Comparison of ENCODE assay signal across 7 mouse cellular contexts in the genomic region with DNA sequence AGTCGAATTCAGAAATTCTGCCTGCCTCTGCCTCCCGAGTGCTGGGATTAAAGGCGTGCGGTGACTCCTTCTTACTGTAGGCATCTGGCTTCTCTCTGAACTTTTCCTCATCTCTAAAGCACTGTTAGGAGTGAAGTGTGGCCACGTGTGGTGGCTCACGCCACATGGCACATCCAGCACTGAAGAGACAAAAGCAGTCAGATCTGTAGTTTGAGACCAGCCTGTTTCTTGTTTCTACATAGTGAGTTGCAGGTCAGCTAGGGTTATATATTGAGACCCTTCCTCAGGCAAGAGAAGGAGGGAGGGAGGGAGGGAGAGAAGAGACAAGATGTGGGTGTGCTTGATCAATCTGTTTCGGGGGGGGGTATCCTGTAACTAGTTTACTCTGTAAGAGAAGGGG. TPM values are rescaled to one million over a fixed set of nuclear protein-coding genes. Genes with fewer than 3 reads are reported as not detected.
A peak's percentile ranks its signal among the peaks of the same experiment; 100 is the strongest.
DNase-seq lines count a peak whose midpoint lies in the region; ATAC-seq lines count a peak whose summit lies in the region.

A gene (minus strand): TSS at position 101 of the 400 bp plus-strand sequence.

- DNase-seq in thymus, postnatal 0 days (ENCODE audit: low spot score), result no peak
- DNase-seq in thymus, adult 18-20 months, result no peak
- DNase-seq in forebrain, embryonic 11.5 days (ENCODE audit: low spot score), result no peak
- no peak for DNase-seq in liver, embryonic 11.5 days (ENCODE audit: low spot score)
- no peak for DNase-seq in ovary, postnatal 14 days (ENCODE audit: low spot score)
- DNase-seq in retina, postnatal 1 day, result no peak

- H3K4me3 ChIP-seq in forebrain, embryonic 11.5 days (ENCODE audit: low read depth, low read length), result peak within 1 kb of the TSS; percentile 41
- H3K4me3 ChIP-seq in liver, embryonic 11.5 days (ENCODE audit: low read depth, low read length), result peak within 1 kb of the TSS; percentile 53

- H3K27ac ChIP-seq in forebrain, embryonic 11.5 days (ENCODE audit: low read depth, low read length), result no peak within 1 kb of the TSS
- H3K27ac ChIP-seq in liver, embryonic 11.5 days (ENCODE audit: low read depth, low read length), result no peak within 1 kb of the TSS

- no peak for ATAC-seq in forebrain, embryonic 11.5 days (replicated peaks; ENCODE audit: low FRiP score)
- ATAC-seq in hematopoietic stem cell, adult 5-6 weeks (replicated peaks in 1 of 2; ENCODE audit: insufficient read depth in 1 of 2, low FRiP score in 2 of 2, low TSS enrichment in 1 of 2, low read depth in 1 of 2, poor library complexity in 2 of 2, severe bottlenecking in 2 of 2), result no peak
- ATAC-seq in liver, embryonic 11.5 days (replicated peaks; ENCODE audit: low FRiP score), result no peak

- H3K9ac ChIP-seq in forebrain, embryonic 11.5 days (ENCODE audit: low read length), result peak within 1 kb of the TSS; percentile 33; the same call in 1 of the 2 replicates
- H3K9ac ChIP-seq in liver, embryonic 11.5 days (ENCODE audit: low read depth, low read length), result peak within 1 kb of the TSS; percentile 48

- no peaks in the 10 kb centered on the region for H3K36me3 ChIP-seq in forebrain, embryonic 11.5 days (ENCODE audit: control insufficient read depth, insufficient read depth, low read length)
- H3K36me3 ChIP-seq in liver, embryonic 11.5 days (ENCODE audit: control insufficient read depth, insufficient read depth, low read length), result no peaks in the 10 kb centered on the region

- peak within 1 kb of the TSS; percentile 55 for H3K4me2 ChIP-seq in forebrain, embryonic 11.5 days (ENCODE audit: low read depth, low read length, severe bottlenecking)
- H3K4me2 ChIP-seq in liver, embryonic 11.5 days, result peak within 1 kb of the TSS; percentile 84

- H3K27me3 ChIP-seq in forebrain, embryonic 11.5 days (ENCODE audit: control insufficient read depth, insufficient read depth, low read length), result no peaks in the 10 kb centered on the region
- no peaks in the 10 kb centered on the region for H3K27me3 ChIP-seq in liver, embryonic 11.5 days (replicated peaks; ENCODE audit: control insufficient read depth, insufficient read depth, low read length)

- no peaks in the 10 kb centered on the region for H3K4me1 ChIP-seq in forebrain, embryonic 11.5 days (replicated peaks; ENCODE audit: control insufficient read depth, insufficient read depth, low read length)
- peaks cover 15% of the 10 kb centered on the region for H3K4me1 ChIP-seq in liver, embryonic 11.5 days (replicated peaks; ENCODE audit: control insufficient read depth, insufficient read depth, low read length)

- WGBS in forebrain, embryonic 11.5 days, result 87% methylated on average over 7 of the region's 7 CpGs
- 79% methylated on average over 7 of the region's 7 CpGs for WGBS in liver, embryonic 11.5 days

- no peaks in the 10 kb centered on the region for H3K9me3 ChIP-seq in forebrain, embryonic 11.5 days (ENCODE audit: control insufficient read depth, low read length)
- H3K9me3 ChIP-seq in liver, embryonic 11.5 days (ENCODE audit: control insufficient read depth, low read length), result no peaks in the 10 kb centered on the region

RNA-seq across cellular contexts. Expression of the gene that starts here (rescaled TPM):
- 38.6 and 44.6 TPM in 2 replicates for polyA plus RNA-seq in thymus, postnatal 0 days (2015; fragmentation: Nextera tagmentation; extraction: Ambion mirVana)
- 64.8 and 67.8 TPM in 2 replicates for polyA plus RNA-seq in forebrain, embryonic 11.5 days (2014; fragmentation: Nextera tagmentation; extraction: Ambion mirVana)
- total RNA-seq in hematopoietic stem cell, adult 5-6 weeks (2017), result 40.1 and 44.5 TPM in 2 replicates
- 94.4 and 97.5 TPM in 2 replicates for polyA plus RNA-seq in liver, embryonic 11.5 days (2014; fragmentation: Nextera tagmentation; extraction: Ambion mirVana)
